ENCODE assay signal across 17 mouse cellular contexts in genomic region chr9:63890717-63891116, GRCm38 (mm10).
A peak's percentile ranks its signal among the peaks of the same experiment; 100 is the strongest.
DNase-seq lines count a peak whose midpoint lies in the region; ATAC-seq and TF ChIP-seq lines count a peak whose summit lies in the region.
"Had no signal": no experiment of that assay in that cellular context is flagged by ENCODE, and none has a peak within 500 bp of the region (broad histone marks: within the 10 kb centered on the region; RNA-seq: fewer than 3 reads in every experiment).

No protein-coding gene starts in this region.

- H3K4me1 ChIP-seq in heart, embryonic 12.5 days (replicated peaks): peaks cover 31% of the 10 kb centered on the region
- peaks cover under 1% of the 10 kb centered on the region; the same call in 1 of the 2 replicates for H3K4me1 ChIP-seq in heart, adult 2 months (ENCODE audit: control insufficient read depth, insufficient read depth, low read length)
- H3K4me1 ChIP-seq in lung, adult 2 months (ENCODE audit: control insufficient read depth, insufficient read depth, low read length): no peaks in the 10 kb centered on the region
- H3K4me1 ChIP-seq in stomach, postnatal 0 days (replicated peaks; ENCODE audit: control insufficient read depth, insufficient read depth): no peaks in the 10 kb centered on the region; the same call in 1 of the 2 replicates

- H3K9ac ChIP-seq in heart, embryonic 12.5 days: no peak overlapping the region
- H3K9ac ChIP-seq in heart, adult 2 months (ENCODE audit: low read depth, low read length): no peak overlapping the region
- H3K9ac ChIP-seq in stomach, postnatal 0 days (ENCODE audit: low read length): no peak overlapping the region
- H3K9ac ChIP-seq: hindbrain, embryonic 14.5 days; liver, embryonic 14.5 days had no signal

- no peaks in the 10 kb centered on the region for H3K9me3 ChIP-seq in heart, embryonic 12.5 days (replicated peaks)
- no peaks in the 10 kb centered on the region for H3K9me3 ChIP-seq in stomach, postnatal 0 days (ENCODE audit: control insufficient read depth, low read length)
- H3K9me3 ChIP-seq: limb, embryonic 10.5 days had no signal

- no peak for TF ChIP-seq CTCF in heart, adult 2 months (IDR thresholded peaks at IDR 0.05)
- TF ChIP-seq CTCF in lung, adult 2 months (IDR thresholded peaks at IDR 0.05; ENCODE audit: insufficient read depth, low read length): no peak
- TF ChIP-seq CTCF in stomach, postnatal 0 days (IDR thresholded peaks at IDR 0.05; ENCODE audit: low read depth): 0 out of 2 replicates have a peak, but pooled peaks have one; percentile 16

- H3K4me3 ChIP-seq in heart, embryonic 12.5 days: no peak overlapping the region
- H3K4me3 ChIP-seq in heart, adult 2 months: no peak overlapping the region
- H3K4me3 ChIP-seq in lung, adult 2 months (replicated peaks; ENCODE audit: extremely low read depth, low read depth, low read length): no peak overlapping the region
- no peak overlapping the region for H3K4me3 ChIP-seq in stomach, postnatal 0 days (ENCODE audit: low read depth, low read length)
- H3K4me3 ChIP-seq: limb, embryonic 10.5 days had no signal

- H3K27me3 ChIP-seq in heart, embryonic 12.5 days (replicated peaks): no peaks in the 10 kb centered on the region
- H3K27me3 ChIP-seq in heart, adult 2 months (ENCODE audit: control insufficient read depth, insufficient read depth, low read length): no peaks in the 10 kb centered on the region
- no peaks in the 10 kb centered on the region for H3K27me3 ChIP-seq in stomach, postnatal 0 days (ENCODE audit: control insufficient read depth, insufficient read depth, low read length)

- TF ChIP-seq EP300 in heart, adult 2 months (IDR thresholded peaks at IDR 0.05; ENCODE audit: insufficient read depth, low read depth, low read length): no peak
- TF ChIP-seq EP300 in stomach, postnatal 0 days (optimal IDR thresholded peaks at IDR 0.05): no peak

- TF ChIP-seq POLR2A in heart, adult 2 months (IDR thresholded peaks at IDR 0.05; ENCODE audit: insufficient read depth, low read depth, low read length): no peak
- no peak for TF ChIP-seq POLR2A in lung, adult 2 months (IDR thresholded peaks at IDR 0.05; ENCODE audit: borderline replicate concordance, extremely low read depth, low read depth, low read length)

- DNase-seq in heart, adult 2 months: no peak
- DNase-seq in lung, adult 18-20 months: peak; percentile 35 to 49
- no peak for DNase-seq in lung, adult 2 months
- peak; percentile 48 to 53 for DNase-seq in kidney, postnatal 36 days
- DNase-seq in stomach, postnatal 0 days (ENCODE audit: low spot score): peak; percentile 46
- DNase-seq in left cerebral cortex, postnatal 14 days (ENCODE audit: low spot score in 2 of 2): no peak
- DNase-seq in cerebellum, postnatal 14 days: no peak
- DNase-seq: cerebellum, adult 11 months; gastrocnemius, postnatal 14 days; layer of hippocampus, adult 9-11 months; thymus, adult 18-20 months had no signal

- no peaks in the 10 kb centered on the region for H3K79me2 ChIP-seq in heart, adult 2 months (replicated peaks; ENCODE audit: control insufficient read depth, insufficient read depth, low read length)

- WGBS in heart, embryonic 12.5 days: 63% methylated on average over 5 of the region's 5 CpGs
- WGBS in heart, adult 2 months: 30% methylated on average over 5 of the region's 5 CpGs
- 34% methylated on average over 5 of the region's 5 CpGs for whole genome bisulfite sequencing in lung, adult 2 months
- 22% methylated on average over 5 of the region's 5 CpGs for WGBS in stomach, postnatal 0 days

- H3K36me3 ChIP-seq in heart, embryonic 12.5 days: no peaks in the 10 kb centered on the region
- no peaks in the 10 kb centered on the region for H3K36me3 ChIP-seq in heart, adult 2 months (ENCODE audit: control insufficient read depth, insufficient read depth, low read length)
- no peaks in the 10 kb centered on the region for H3K36me3 ChIP-seq in stomach, postnatal 0 days (ENCODE audit: control insufficient read depth, insufficient read depth, low read length)
- H3K36me3 ChIP-seq: limb, embryonic 10.5 days had no signal

- intact Hi-C loops in heart, adult 2 months (cut with DNase I): no loop called here
- intact Hi-C loops in left cerebral cortex, postnatal 14 days (cut with DNase I): no loop called here

- 0 out of 2 replicates have a peak, but pooled peaks have one; percentile 10 for ATAC-seq in heart, embryonic 12.5 days (ENCODE audit: insufficient number of reproducible peaks, low FRiP score)
- peak; percentile 78 for ATAC-seq in stomach, postnatal 0 days (ENCODE audit: low FRiP score, low TSS enrichment)
- ATAC-seq: forebrain, embryonic 16.5 days had no signal

- H3K27ac ChIP-seq in heart, embryonic 12.5 days (ENCODE audit: poor library complexity, severe bottlenecking): no peak overlapping the region
- H3K27ac ChIP-seq in heart, adult 2 months: no peak overlapping the region
- no peak overlapping the region for H3K27ac ChIP-seq in stomach, postnatal 0 days (replicated peaks)
- H3K27ac ChIP-seq: hindbrain, embryonic 14.5 days; limb, embryonic 10.5 days; liver, embryonic 14.5 days had no signal

- H3K4me2 ChIP-seq in heart, embryonic 12.5 days: no peak overlapping the region
- no peak overlapping the region for H3K4me2 ChIP-seq in stomach, postnatal 0 days (replicated peaks; ENCODE audit: low read depth)
- H3K4me2 ChIP-seq: hindbrain, embryonic 14.5 days; midbrain, embryonic 11.5 days had no signal

Comparison
In these comparisons a context has a peak if more than half of its experiments do, and no peak if none do; other contexts are left out.
1. DNase-seq: peak in lung, adult 18-20 months (2 of 2), kidney, postnatal 36 days (2 of 2) and stomach, postnatal 0 days (single experiment); none in heart, adult 2 months (0 of 2), lung, adult 2 months (single experiment), left cerebral cortex, postnatal 14 days (0 of 2) and cerebellum, postnatal 14 days (0 of 2).